Mouse (Mus musculus) forebrain, embryonic 14.5 days (tissue): ENCODE measurements at regions not wholly inside any gene's neighbourhood (a gene's known extent, or its start where the extent isn't known, plus 50 kb on each side); places are given as distances from the start of the nearest gene placed in this dataset.

Experiments used
- ATAC-seq: fragments of 200-750 bp; cut with Nextera tagmentation; 2 replicates; pipeline ENCODE4 v1.8.0; 2017; ENCODE audit warnings: mild to moderate bottlenecking, moderate library complexity
- DNase-seq: peaks from one replicate; pipeline ENCODE4 v3.0.0-alpha.2; 2015; ENCODE audit warnings: low spot score
- H3K27ac ChIP-seq: fragments of 300-500 bp; sonication (generic); 2 replicates; pipeline ENCODE4 v1.5.1; 2014; ENCODE audit warnings: low read depth, mild to moderate bottlenecking, control low read depth, low read length, moderate library complexity
- H3K27me3 ChIP-seq: fragments of 300-500 bp; sonication (generic); replicated peaks from 2 replicates; pipeline ENCODE4 v1.6.1; 2014; ENCODE audit warnings: low read length, control low read depth, mixed read lengths; ENCODE audit not compliant: control insufficient read depth, insufficient read depth
- H3K36me3 ChIP-seq: fragments of 300-500 bp; sonication (generic); 2 replicates; pipeline ENCODE4 v1.6.1; 2014; ENCODE audit warnings: low read length, control low read depth; ENCODE audit not compliant: control insufficient read depth, insufficient read depth
- H3K4me1 ChIP-seq: fragments of 300-500 bp; sonication (generic); 2 replicates; pipeline ENCODE4 v1.6.1; 2014; ENCODE audit warnings: antibody characterized with exemption, low read length, control low read depth; ENCODE audit not compliant: control insufficient read depth, insufficient read depth
- H3K4me2 ChIP-seq: fragments of 300-500 bp; sonication (generic); 2 replicates; pipeline ENCODE4 v1.6.1; 2014; ENCODE audit warnings: mild to moderate bottlenecking, control low read depth, low read length
- H3K4me3 ChIP-seq: fragments of 300-500 bp; sonication (generic); 2 replicates; pipeline ENCODE4 v1.5.1; 2014; ENCODE audit warnings: low read depth, low read length, control low read depth
- H3K9ac ChIP-seq: fragments of 300-500 bp; sonication (generic); 2 replicates; pipeline ENCODE4 v1.6.1; 2014; ENCODE audit warnings: mild to moderate bottlenecking, low read length, control low read depth, moderate library complexity
- H3K9me3 ChIP-seq: fragments of 300-500 bp; sonication (generic); replicated peaks from 2 replicates; pipeline ENCODE4 v1.6.1; 2016; ENCODE audit warnings: low read length, control low read depth, mixed read lengths; ENCODE audit not compliant: control insufficient read depth
- WGBS: fragments of 180-500 bp; shearing (Covaris S2); extraction: QIAGEN DNeasy Blood & Tissue Kit; methylation state at CpG from one replicate; pipeline ENCODE4 v1.1.7; 2014; 5-methylcytosine and 5-hydroxymethylcytosine counted together

- WGBS: 74% methylated on average over 8 of the region's 8 CpGs
- H3K4me3 ChIP-seq: no peak overlapping the region
- no peak for ATAC-seq
- no peak overlapping the region for H3K27ac ChIP-seq
- H3K36me3 ChIP-seq: no peaks in the 10 kb centered on the region
- no peak for DNase-seq
- H3K9ac ChIP-seq: no peak overlapping the region
- peaks cover 8% of the 10 kb centered on the region for H3K4me1 ChIP-seq
- no peaks in the 10 kb centered on the region for H3K27me3 ChIP-seq
- no peak overlapping the region for H3K4me2 ChIP-seq
- no peaks in the 10 kb centered on the region for H3K9me3 ChIP-seq
Measured at GRCm38 (mm10) chr16:93384039-93384537, 219.8 kb downstream of the Setd4 start.

GRCm38 (mm10) chr16:93382945-93383344 lies 220.9 kb downstream of the Setd4 start:
- 78% methylated on average over 3 of the region's 3 CpGs for WGBS
- Histone ChIP-seq H3K9ac (no peak overlapping the region), H3K36me3 (no peaks in the 10 kb centered on the region), H3K4me3 (no peak overlapping the region), H3K4me2 (no peak overlapping the region), H3K27ac (no peak overlapping the region), H3K4me1 (peaks cover 8% of the 10 kb centered on the region), H3K9me3 (no peaks in the 10 kb centered on the region), H3K27me3 (no peaks in the 10 kb centered on the region)
- ATAC-seq (no peak), DNase-seq (no peak)

GRCm38 (mm10) chr16:93380717-93381671 lies 222.9 kb downstream of the Setd4 start:
- peaks cover 8% of the 10 kb centered on the region for H3K4me1 ChIP-seq
- ATAC-seq: 0 out of 2 replicates have a peak, but pooled peaks have one; percentile 34

GRCm38 (mm10) chr16:93380117-93380516 lies 223.7 kb downstream of the Setd4 start:
- H3K36me3 ChIP-seq: no peaks in the 10 kb centered on the region
- WGBS: 22% methylated on average over 4 of the region's 4 CpGs
- ATAC-seq: peak; percentile 48; the same call in 1 of the 2 replicates
- no peak overlapping the region for H3K27ac ChIP-seq
- peaks cover 8% of the 10 kb centered on the region for H3K4me1 ChIP-seq
- H3K27me3 ChIP-seq: no peaks in the 10 kb centered on the region
- H3K9ac ChIP-seq: no peak overlapping the region
- H3K4me2 ChIP-seq: no peak overlapping the region
- no peak overlapping the region for H3K4me3 ChIP-seq
- peak; percentile 68 for DNase-seq
- no peaks in the 10 kb centered on the region for H3K9me3 ChIP-seq

More at GRCm38 (mm10) chr16:93380717-93381671, 222.9 kb downstream of the Setd4 start:
- H3K27me3 ChIP-seq: no peaks in the 10 kb centered on the region
- no peak overlapping the region for H3K9ac ChIP-seq
- peak; percentile 46 for DNase-seq
- WGBS: 25% methylated on average over 13 of the region's 13 CpGs
- no peak overlapping the region for H3K4me2 ChIP-seq
- H3K27ac ChIP-seq: no peak overlapping the region
- no peaks in the 10 kb centered on the region for H3K9me3 ChIP-seq
- no peak overlapping the region for H3K4me3 ChIP-seq
- H3K36me3 ChIP-seq: no peaks in the 10 kb centered on the region

GRCm38 (mm10) chr16:93379611-93380010 lies 224.3 kb downstream of the Setd4 start:
- WGBS: 17% methylated on average over 6 of the region's 6 CpGs
- Histone ChIP-seq H3K4me1 (peaks cover 8% of the 10 kb centered on the region), H3K4me2 (no peak overlapping the region), H3K9ac (no peak overlapping the region), H3K9me3 (no peaks in the 10 kb centered on the region), H3K27ac (no peak overlapping the region), H3K4me3 (no peak overlapping the region), H3K27me3 (no peaks in the 10 kb centered on the region), H3K36me3 (no peaks in the 10 kb centered on the region)
- DNase-seq (peak; percentile 35), ATAC-seq (no peak)

GRCm38 (mm10) chr16:93374669-93375068 lies 229.2 kb downstream of the Setd4 start:
- WGBS: 85% methylated on average over 6 of the region's 6 CpGs
- Histone ChIP-seq H3K27me3 (no peaks in the 10 kb centered on the region), H3K4me2 (no peak overlapping the region), H3K4me1 (peaks cover 7% of the 10 kb centered on the region), H3K36me3 (no peaks in the 10 kb centered on the region), H3K9ac (no peak overlapping the region), H3K4me3 (no peak overlapping the region), H3K9me3 (no peaks in the 10 kb centered on the region), H3K27ac (no peak overlapping the region)
- DNase-seq: no peak
- ATAC-seq: no peak

GRCm38 (mm10) chr16:93369766-93370146 lies 234.1 kb downstream of the Setd4 start:
- H3K27ac ChIP-seq: 0 out of 2 replicates have a peak overlapping the region, but pooled peaks have one; percentile 27
- peak; percentile 80 for ATAC-seq
- H3K4me2 ChIP-seq: peak overlapping the region; percentile 9; the same call in 1 of the 2 replicates

GRCm38 (mm10) chr16:93368824-93369765 lies 234.8 kb downstream of the Setd4 start:
- ATAC-seq (peak; percentile 81), DNase-seq (peak; percentile 79)
- Histone ChIP-seq H3K9me3 (no peaks in the 10 kb centered on the region), H3K9ac (no peak overlapping the region), H3K36me3 (no peaks in the 10 kb centered on the region), H3K27me3 (no peaks in the 10 kb centered on the region), H3K4me3 (no peak overlapping the region), H3K27ac (0 out of 2 replicates have a peak overlapping the region, but pooled peaks have one; percentile 27), H3K4me2 (peak overlapping the region; percentile 9; the same call in 1 of the 2 replicates), H3K4me1 (peaks cover 7% of the 10 kb centered on the region; the same call in 1 of the 2 replicates)
- 47% methylated on average over 21 of the region's 21 CpGs for WGBS

More at GRCm38 (mm10) chr16:93369766-93370146, 234.1 kb downstream of the Setd4 start:
- no peaks in the 10 kb centered on the region for H3K9me3 ChIP-seq
- WGBS: 51% methylated on average over 10 of the region's 10 CpGs
- no peak overlapping the region for H3K9ac ChIP-seq
- DNase-seq: peak; percentile 63
- H3K27me3 ChIP-seq: no peaks in the 10 kb centered on the region
- H3K4me1 ChIP-seq: peaks cover 7% of the 10 kb centered on the region; the same call in 1 of the 2 replicates
- H3K36me3 ChIP-seq: no peaks in the 10 kb centered on the region
- no peak overlapping the region for H3K4me3 ChIP-seq
